Mouse (Mus musculus) megakaryocyte, adult 5-6 weeks (primary cell): ENCODE results near the gene Prkaca. TPM values are rescaled to one million over a fixed set of nuclear protein-coding genes. Genes with fewer than 3 reads are reported as not detected.
"Not testable (repeated sequence)": the region's sequence is repeated elsewhere in the genome, so short reads cannot be mapped to it uniquely, and the experiment has no call there.

Experiments
- ATAC-seq: 2 replicates; pipeline ENCODE4 v1.8.0; 2016; ENCODE audit warnings: mild to moderate bottlenecking, inconsistent platforms; ENCODE audit not compliant: poor library complexity, severe bottlenecking
- total RNA-seq, 2 experiments: library from RNA; stranded (forward) in 1 of 2; stranded (reverse) in 1 of 2; fragments of 153-499, 151-499 nt in 1 of 2; fragments of 221-1000, 200-1000 nt in 1 of 2; gene quantifications; 2 replicates each; pipeline versions ENCODE4 v1.2.3 to v1.2.4; 2015 to 2017

The Prkaca gene
- total RNA-seq, 2 experiments from 2014 or later = 17.7 to 21.6 TPM

GRCm38 (mm10) chr8:83973161-83974031, 603 bp downstream of the Prkaca start:
- ATAC-seq = no peak

- no peak for ATAC-seq
These were observed 1.7 kb downstream of the Prkaca start for GRCm38 (mm10) chr8:83974521-83974920.

GRCm38 (mm10) chr8:83976101-83976630, 3.4 kb downstream of the Prkaca start:
- ATAC-seq = no peak

GRCm38 (mm10) chr8:83976779-83977350, 4.1 kb downstream of the Prkaca start:
- ATAC-seq = no peak

GRCm38 (mm10) chr8:83977646-83978045, 4.9 kb downstream of the Prkaca start:
- no peak for ATAC-seq

GRCm38 (mm10) chr8:83978200-83978599, 5.4 kb downstream of the Prkaca start:
- no peak for ATAC-seq

- no peak for ATAC-seq
These were observed 7.5 kb downstream of the Prkaca start for GRCm38 (mm10) chr8:83980250-83980649.

- no peak for ATAC-seq
These were observed 8.1 kb downstream of the Prkaca start for GRCm38 (mm10) chr8:83980845-83981244.

GRCm38 (mm10) chr8:83981533-83981932, 8.7 kb downstream of the Prkaca start:
- ATAC-seq = no peak

- peak; percentile 49 for ATAC-seq
These were observed 9.7 kb downstream of the Prkaca start for GRCm38 (mm10) chr8:83982449-83982848.

- ATAC-seq = not testable (repeated sequence)
These were observed 10.4 kb downstream of the Prkaca start for GRCm38 (mm10) chr8:83983222-83983621.

- peak; percentile 91 for ATAC-seq
These were observed 16.4 kb downstream of the Prkaca start for GRCm38 (mm10) chr8:83989243-83989642.

GRCm38 (mm10) chr8:83990170-83990569, 17.4 kb downstream of the Prkaca start:
- ATAC-seq = no peak

- ATAC-seq = no peak
These were observed 19.7 kb downstream of the Prkaca start for GRCm38 (mm10) chr8:83992488-83992887.

- no peak for ATAC-seq
These were observed 21.2 kb downstream of the Prkaca start for GRCm38 (mm10) chr8:83994030-83994429.

- ATAC-seq = no peak
These were observed 23.2 kb downstream of the Prkaca start for GRCm38 (mm10) chr8:83995973-83996372.

- ATAC-seq = peak; percentile 76
These were observed 24.0 kb downstream of the Prkaca start for GRCm38 (mm10) chr8:83996567-83997505.

GRCm38 (mm10) chr8:83997511-83998141, 24.8 kb downstream of the Prkaca start, which contains the start of gene Samd1:
TSS of gene Samd1 (plus strand) at chr8:83997672.
- no peak for ATAC-seq

- ATAC-seq = peak; percentile 67
These were observed 25.7 kb downstream of the Prkaca start for GRCm38 (mm10) chr8:83998231-83999056.
